Mouse (Mus musculus) heart, embryonic 16.5 days (tissue): ENCODE data around the gene Smpd1. TPM values are rescaled to one million over a fixed set of nuclear protein-coding genes. Genes with fewer than 3 reads are reported as not detected.

Experiments used
- ATAC-seq: fragments of 200-750 bp; cut with Nextera tagmentation; replicated peaks from 2 replicates; pipeline ENCODE4 v1.8.0; 2017; ENCODE audit warnings: moderate number of reproducible peaks; ENCODE audit not compliant: insufficient read depth, low FRiP score; ENCODE audit errors: extremely low read depth
- H3K27ac ChIP-seq: fragments of 300-500 bp; sonication (generic); 2 replicates; pipeline ENCODE4 v1.5.1; 2014; ENCODE audit warnings: mild to moderate bottlenecking, low read length, control low read depth, moderate library complexity
- H3K27me3 ChIP-seq: fragments of 300-500 bp; sonication (generic); 2 replicates; pipeline ENCODE4 v1.6.1; 2014; ENCODE audit warnings: low read length, mixed read lengths; ENCODE audit not compliant: control insufficient read depth, insufficient read depth
- H3K36me3 ChIP-seq: fragments of 300-500 bp; sonication (generic); 2 replicates; pipeline ENCODE4 v1.6.1; 2014; ENCODE audit not compliant: control insufficient read depth, insufficient read depth
- H3K4me1 ChIP-seq: fragments of 300-500 bp; sonication (generic); 2 replicates; pipeline ENCODE4 v1.6.1; 2014; ENCODE audit warnings: low read length, mixed read lengths; ENCODE audit not compliant: control insufficient read depth, insufficient read depth
- H3K4me2 ChIP-seq: fragments of 300-500 bp; sonication (generic); 2 replicates; pipeline ENCODE4 v1.6.1; 2014; ENCODE audit warnings: low read depth, mild to moderate bottlenecking, control low read depth, low read length
- H3K4me3 ChIP-seq: fragments of 300-500 bp; sonication (generic); 2 replicates; pipeline ENCODE4 v1.5.1; 2014; ENCODE audit warnings: mild to moderate bottlenecking, control low read depth, low read length
- H3K9ac ChIP-seq: fragments of 300-500 bp; sonication (generic); 2 replicates; pipeline ENCODE4 v1.6.1; 2014; ENCODE audit warnings: low read length, control low read depth
- H3K9me3 ChIP-seq: fragments of 300-500 bp; sonication (generic); replicated peaks from 2 replicates; pipeline ENCODE4 v1.6.1; 2016; ENCODE audit warnings: low read length; ENCODE audit not compliant: control insufficient read depth
- whole genome bisulfite sequencing: fragments of 180-500 bp; shearing (Covaris S2); extraction: QIAGEN DNeasy Blood & Tissue Kit; methylation state at CpG from one replicate; pipeline ENCODE4 v1.1.7; 2014; 5-methylcytosine and 5-hydroxymethylcytosine counted together
- polyA plus RNA-seq: library from polyadenylated mRNA; unstranded; fragments of >200 nt; fragmentation: Nextera tagmentation; extraction: Ambion mirVana; gene quantifications from 2 replicates; pipeline ENCODE4 v1.2.1, GENCODE M21; 2015

Gene Smpd1
- polyA plus RNA-seq, 1 experiment from 2014 or later = 61.7 TPM

DNA sequence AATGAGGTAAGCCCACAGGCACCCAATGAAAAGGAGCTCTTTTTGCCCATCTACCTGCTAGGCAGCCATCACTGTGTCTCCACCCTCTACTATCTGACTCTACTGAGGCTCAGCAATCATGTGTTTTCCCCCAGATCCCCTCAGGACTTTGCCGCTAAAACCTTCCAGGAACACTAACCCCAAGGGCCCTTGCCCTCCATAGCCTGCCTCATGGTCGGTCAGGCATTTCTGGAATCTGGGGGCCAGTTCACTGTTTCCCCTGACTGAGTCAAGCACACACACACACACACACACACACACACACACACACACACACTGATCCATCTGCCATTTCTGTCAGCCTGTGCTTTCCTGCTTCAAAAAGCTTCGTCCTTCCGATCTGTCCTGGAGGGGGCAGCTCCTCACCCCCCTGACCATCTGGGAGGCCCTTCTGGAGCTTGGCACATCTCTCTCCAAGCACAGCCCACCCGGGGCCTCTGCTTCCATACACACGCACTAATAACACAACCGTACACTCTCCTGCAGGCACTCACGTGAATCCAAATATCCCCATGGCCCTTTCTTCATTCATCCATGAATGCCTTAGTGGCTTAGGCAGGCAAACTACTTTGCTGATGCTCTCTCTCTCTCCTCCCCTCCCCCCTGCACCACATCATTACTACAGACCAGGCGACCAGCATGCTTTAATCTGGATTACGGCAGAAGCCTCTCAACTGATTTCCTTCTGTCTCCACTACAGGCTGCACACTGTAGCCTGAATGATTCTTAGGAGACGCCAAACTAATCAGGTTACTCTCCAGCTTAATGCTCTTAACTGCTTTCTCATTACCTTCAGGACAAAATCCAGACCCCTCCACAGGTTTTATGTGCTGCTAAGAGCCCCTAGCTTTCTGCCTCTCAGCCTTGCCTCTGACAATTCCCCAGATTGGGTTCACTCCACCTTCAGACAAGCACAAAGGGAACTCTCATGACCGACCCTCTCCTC lies 15.6 kb downstream of the Smpd1 start:
- Histone ChIP-seq H3K9me3 (no peaks in the 10 kb centered on the region), H3K9ac (no peak overlapping the region), H3K27me3 (no peaks in the 10 kb centered on the region), H3K4me3 (no peak overlapping the region), H3K4me1 (peaks cover 21% of the 10 kb centered on the region), H3K36me3 (peaks cover 12% of the 10 kb centered on the region), H3K4me2 (no peak overlapping the region), H3K27ac (no peak overlapping the region)
- ATAC-seq = no peak
- 39% methylated on average over 12 of the region's 12 CpGs for WGBS

DNA sequence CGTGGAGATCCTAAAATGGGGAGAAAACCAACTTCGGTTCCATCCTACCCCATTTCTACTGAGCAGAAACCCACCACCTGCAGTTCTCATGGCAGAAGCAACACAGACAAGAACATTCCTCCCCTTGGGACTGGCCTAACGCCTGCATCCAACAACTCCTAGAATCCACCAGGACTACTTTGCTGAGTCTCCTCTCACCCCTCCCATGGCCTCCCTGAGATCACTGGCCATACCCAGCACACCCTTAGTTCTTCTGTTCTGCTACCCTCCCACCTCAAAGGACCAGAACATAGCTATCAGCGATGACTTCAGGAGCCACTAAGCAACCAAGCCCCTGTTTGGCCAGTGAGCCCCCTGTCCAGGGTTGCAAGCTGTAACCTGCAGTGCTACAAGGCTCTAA lies 16.6 kb downstream of the Smpd1 start:
- H3K4me1 ChIP-seq = peaks cover 12% of the 10 kb centered on the region
- peaks cover 12% of the 10 kb centered on the region for H3K36me3 ChIP-seq
- H3K4me3 ChIP-seq = no peak overlapping the region
- no peak overlapping the region for H3K4me2 ChIP-seq
- ATAC-seq = no peak
- 73% methylated on average over 4 of the region's 4 CpGs for WGBS
- no peaks in the 10 kb centered on the region for H3K27me3 ChIP-seq
- no peak overlapping the region for H3K27ac ChIP-seq
- no peak overlapping the region for H3K9ac ChIP-seq
- no peaks in the 10 kb centered on the region for H3K9me3 ChIP-seq

DNA sequence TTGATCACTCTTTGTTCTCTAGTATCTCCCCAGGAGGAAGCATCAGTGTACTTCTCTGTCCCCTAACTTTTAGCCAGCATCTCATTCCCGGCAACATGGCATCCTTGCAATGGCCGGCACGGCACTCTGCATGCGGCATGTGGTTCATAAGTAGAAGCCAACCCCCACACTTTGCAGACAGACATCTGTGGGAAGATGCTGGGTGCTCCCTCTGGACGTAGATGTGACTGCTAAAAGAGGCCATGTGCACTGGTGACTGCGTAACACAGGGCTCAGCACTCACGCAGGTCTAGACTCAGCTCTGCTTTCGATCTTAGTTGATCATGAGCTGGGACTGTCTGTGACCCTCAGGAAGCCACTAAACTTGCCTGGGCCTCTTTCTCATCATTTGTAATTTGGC lies 18.8 kb downstream of the Smpd1 start:
- H3K27ac ChIP-seq = no peak overlapping the region
- H3K27me3 ChIP-seq = no peaks in the 10 kb centered on the region
- WGBS = 91% methylated on average over 8 of the region's 8 CpGs
- no peak overlapping the region for H3K4me3 ChIP-seq
- no peaks in the 10 kb centered on the region for H3K9me3 ChIP-seq
- H3K36me3 ChIP-seq = peaks cover 4% of the 10 kb centered on the region; the same call in 1 of the 2 replicates
- peaks cover 12% of the 10 kb centered on the region for H3K4me1 ChIP-seq
- no peak overlapping the region for H3K9ac ChIP-seq
- no peak overlapping the region for H3K4me2 ChIP-seq
- ATAC-seq = no peak

DNA sequence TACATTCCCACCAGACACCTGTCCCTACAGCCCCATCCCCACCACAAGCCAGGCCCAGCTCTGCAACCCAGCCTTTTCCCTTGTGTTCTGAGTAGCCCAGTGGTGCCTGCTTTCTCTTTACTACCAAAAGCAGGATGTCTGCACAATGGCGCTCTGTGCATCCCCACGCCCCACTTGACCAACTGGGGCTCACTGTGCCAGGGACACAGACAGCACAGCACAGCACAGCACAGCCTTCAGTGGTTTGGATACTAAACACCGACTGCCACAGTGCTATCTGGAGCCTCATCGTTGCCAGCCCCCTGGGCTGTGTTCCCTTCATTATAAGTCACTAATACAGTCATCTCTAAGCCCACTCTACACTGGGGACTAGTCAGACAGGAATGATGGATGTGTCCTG lies 20.4 kb downstream of the Smpd1 start:
- Histone ChIP-seq H3K4me3 (no peak overlapping the region), H3K4me2 (no peak overlapping the region), H3K9ac (no peak overlapping the region), H3K9me3 (no peaks in the 10 kb centered on the region), H3K4me1 (peaks cover 12% of the 10 kb centered on the region), H3K27ac (no peak overlapping the region), H3K36me3 (peaks cover 4% of the 10 kb centered on the region; the same call in 1 of the 2 replicates), H3K27me3 (no peaks in the 10 kb centered on the region)
- no peak for ATAC-seq
- 81% methylated on average over 4 of the region's 4 CpGs for WGBS

DNA sequence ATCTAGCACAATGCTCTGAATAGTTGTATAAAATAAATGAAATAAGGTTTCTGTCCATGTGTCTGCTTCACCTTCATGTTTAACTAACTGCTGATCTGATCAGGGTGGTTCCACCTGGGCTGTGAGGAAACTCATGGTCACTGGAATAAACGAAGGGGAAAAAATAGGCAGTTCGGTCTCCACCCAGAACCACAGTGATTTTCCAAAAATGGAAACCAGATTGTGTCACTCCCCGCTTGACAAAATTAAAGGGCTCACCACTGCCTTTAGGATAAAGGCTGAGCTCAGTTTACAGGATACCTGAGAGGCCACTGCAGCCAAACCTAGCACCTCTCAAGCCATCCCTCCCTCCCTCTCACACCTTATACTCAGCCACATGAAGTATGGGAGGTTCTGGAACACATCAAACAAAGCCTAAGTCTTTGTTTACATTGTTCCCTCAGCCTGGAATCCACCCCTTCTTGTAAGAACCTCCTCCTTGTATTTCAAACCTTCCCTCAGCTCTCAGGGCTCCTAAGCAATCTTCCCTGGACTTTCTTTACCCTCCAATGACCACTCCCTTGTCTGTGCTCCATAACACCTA lies 22.1 kb downstream of the Smpd1 start:
- no peak for ATAC-seq
- H3K4me2 ChIP-seq = no peak overlapping the region
- H3K27me3 ChIP-seq = no peaks in the 10 kb centered on the region
- peaks cover 7% of the 10 kb centered on the region for H3K4me1 ChIP-seq
- no peak overlapping the region for H3K4me3 ChIP-seq
- WGBS = 50% methylated on average over 3 of the region's 3 CpGs
- no peaks in the 10 kb centered on the region for H3K9me3 ChIP-seq
- H3K9ac ChIP-seq = no peak overlapping the region
- H3K36me3 ChIP-seq = peaks cover 4% of the 10 kb centered on the region; the same call in 1 of the 2 replicates
- no peak overlapping the region for H3K27ac ChIP-seq

DNA sequence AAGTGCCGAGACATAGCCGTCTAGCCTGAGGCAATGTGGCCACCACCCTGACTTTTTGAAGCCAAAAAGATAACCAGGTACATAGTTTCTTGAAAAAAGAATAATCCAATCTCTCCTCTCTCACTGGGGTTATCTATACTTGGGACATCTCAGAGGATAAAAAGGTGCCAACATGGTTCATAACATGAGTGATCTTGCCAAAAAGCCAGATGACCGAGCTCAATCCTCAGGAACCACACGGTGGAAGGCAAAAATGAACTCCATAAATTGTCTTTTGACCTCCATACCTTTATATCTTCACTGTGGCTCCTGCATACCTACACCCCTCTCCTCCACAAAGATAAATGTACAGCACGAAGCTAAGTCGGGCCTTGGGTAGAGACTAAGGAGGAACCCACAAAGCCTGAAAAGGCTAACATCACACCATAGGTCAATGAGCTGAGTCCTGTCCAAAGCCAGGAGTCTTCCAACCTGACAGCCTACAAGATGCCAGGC lies 23.3 kb downstream of the Smpd1 start:
- H3K9me3 ChIP-seq = no peaks in the 10 kb centered on the region
- H3K4me3 ChIP-seq = no peak overlapping the region
- peaks cover 4% of the 10 kb centered on the region; the same call in 1 of the 2 replicates for H3K36me3 ChIP-seq
- H3K27me3 ChIP-seq = no peaks in the 10 kb centered on the region
- H3K9ac ChIP-seq = no peak overlapping the region
- peaks cover 7% of the 10 kb centered on the region for H3K4me1 ChIP-seq
- no peak for ATAC-seq
- H3K4me2 ChIP-seq = no peak overlapping the region
- H3K27ac ChIP-seq = no peak overlapping the region
- 84% methylated on average over 6 of the region's 6 CpGs for WGBS

DNA sequence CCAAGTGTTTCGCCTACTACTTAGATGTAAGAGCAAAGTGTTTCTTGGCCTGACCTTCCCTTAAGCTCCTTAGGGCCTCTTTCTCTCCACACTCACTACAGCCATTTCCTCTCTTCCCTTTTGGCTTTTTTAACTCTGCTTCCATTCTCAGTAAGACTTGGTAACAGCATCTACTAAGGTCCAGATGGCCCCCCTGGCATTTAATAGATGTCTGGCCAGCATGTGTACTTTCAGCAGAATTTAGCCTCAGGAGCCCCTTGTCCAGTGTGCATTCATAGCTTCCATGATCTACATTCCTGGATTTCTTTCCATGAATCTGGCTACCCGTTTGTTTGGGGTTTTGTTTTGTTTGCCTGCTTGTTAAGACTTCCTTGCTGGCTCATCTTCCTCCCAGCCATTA lies 24.3 kb downstream of the Smpd1 start:
- no peak overlapping the region for H3K27ac ChIP-seq
- no peak overlapping the region for H3K9ac ChIP-seq
- peaks cover 1% of the 10 kb centered on the region; the same call in 1 of the 2 replicates for H3K36me3 ChIP-seq
- no peaks in the 10 kb centered on the region for H3K9me3 ChIP-seq
- H3K4me1 ChIP-seq = peaks cover 7% of the 10 kb centered on the region
- H3K4me3 ChIP-seq = no peak overlapping the region
- 78% methylated on average over 2 of the region's 2 CpGs for WGBS
- no peak for ATAC-seq
- H3K4me2 ChIP-seq = no peak overlapping the region
- no peaks in the 10 kb centered on the region for H3K27me3 ChIP-seq

DNA sequence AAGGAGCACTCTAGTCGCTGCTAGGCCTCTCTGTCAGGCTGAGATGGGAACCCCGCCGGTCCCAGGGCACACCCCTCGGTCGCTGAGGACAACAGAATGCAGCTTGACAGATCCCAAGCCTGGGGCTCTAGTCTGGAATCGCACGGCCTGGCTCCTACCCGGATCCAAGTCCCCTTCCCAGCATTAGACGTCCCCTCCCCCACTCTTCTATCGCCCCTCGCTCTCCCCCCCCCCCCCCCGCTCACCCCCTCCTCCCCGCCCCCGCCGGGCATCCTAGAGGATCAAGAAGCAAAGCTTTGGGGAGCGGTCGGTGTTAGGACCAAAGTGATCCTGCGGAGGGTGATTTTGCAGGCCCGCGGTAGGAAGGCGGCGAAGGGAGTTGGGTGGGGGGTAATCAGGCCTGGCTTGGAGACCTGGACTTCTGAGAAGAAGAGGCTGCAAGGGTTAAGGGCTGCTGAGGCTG lies 26.5 kb downstream of the Smpd1 start:
- H3K4me3 ChIP-seq = peak overlapping the region; percentile 85
- peak overlapping the region; percentile 69 for H3K4me2 ChIP-seq
- peak; percentile 19; the same call in 1 of the 2 replicates for ATAC-seq
- H3K36me3 ChIP-seq = no peaks in the 10 kb centered on the region
- H3K9ac ChIP-seq = peak overlapping the region; percentile 83
- no peaks in the 10 kb centered on the region for H3K27me3 ChIP-seq
- peak overlapping the region; percentile 86 for H3K27ac ChIP-seq
- WGBS = 2% methylated on average over 18 of the region's 22 CpGs
- H3K9me3 ChIP-seq = no peaks in the 10 kb centered on the region
- H3K4me1 ChIP-seq = peaks cover 7% of the 10 kb centered on the region
